Mouse (Mus musculus) kidney, adult 2 months (tissue): Measurements from ENCODE around the gene Sctr. TPM values are rescaled to one million over a fixed set of nuclear protein-coding genes. Genes with fewer than 3 reads are reported as not detected.

ENCODE experiments used
- DNase-seq: peaks from one replicate; pipeline ENCODE4 v3.0.0; 2021
- H3K27ac ChIP-seq: fragments of 200-500 bp; 2 replicates; pipeline ENCODE4 v1.5.1; 2012; ENCODE audit warnings: low read depth, low read length, control low read depth, inconsistent platforms; ENCODE audit not compliant: insufficient read depth
- H3K27me3 ChIP-seq: fragments of 200-500 bp; replicated peaks from 2 replicates; pipeline ENCODE4 v1.6.1; 2012; ENCODE audit warnings: mild to moderate bottlenecking, moderate library complexity, low read length, inconsistent platforms; ENCODE audit not compliant: control insufficient read depth, insufficient read depth
- H3K36me3 ChIP-seq: fragments of 200-500 bp; 2 replicates; pipeline ENCODE4 v1.6.1; 2012; ENCODE audit warnings: mild to moderate bottlenecking, moderate library complexity, low read length, inconsistent platforms; ENCODE audit not compliant: control insufficient read depth, insufficient read depth
- H3K4me1 ChIP-seq: fragments of 200-500 bp; 2 replicates; pipeline ENCODE4 v1.6.1; 2011; ENCODE audit warnings: low read length; ENCODE audit not compliant: control insufficient read depth, insufficient read depth
- H3K4me3 ChIP-seq: fragments of 200-500 bp; 2 replicates; pipeline ENCODE4 v1.5.1; 2011; ENCODE audit warnings: mild to moderate bottlenecking, low read depth, low read length, control low read depth; ENCODE audit not compliant: insufficient read depth
- CTCF ChIP-seq: fragments of 200-500 bp; conservative IDR thresholded peaks from 2 replicates; pipeline ENCODE4 v1.5.1; 2011; ENCODE audit warnings: low read depth, mild to moderate bottlenecking, control low read depth, low read length, moderate library complexity, mixed read lengths; ENCODE audit not compliant: insufficient read depth, insufficient read length
- POLR2A ChIP-seq: fragments of 200-500 bp; IDR thresholded peaks from one replicate; pipeline ENCODE4 v1.6.1; 2011; ENCODE audit warnings: low read depth, low read length, control low read depth
- WGBS: fragments of 180-500 bp; shearing (Covaris S2); methylation state at CpG from one replicate; pipeline ENCODE4 v1.1.7; 2018; 5-methylcytosine and 5-hydroxymethylcytosine counted together
- polyA plus RNA-seq: library from polyadenylated mRNA; depleted of rRNA; stranded (reverse); fragments of >200 nt; gene quantifications from 2 replicates; pipeline ENCODE4 v1.2.3, GENCODE M21; 2012

Gene Sctr
- polyA plus RNA-seq, 1 experiment: 1.4 TPM

DNA sequence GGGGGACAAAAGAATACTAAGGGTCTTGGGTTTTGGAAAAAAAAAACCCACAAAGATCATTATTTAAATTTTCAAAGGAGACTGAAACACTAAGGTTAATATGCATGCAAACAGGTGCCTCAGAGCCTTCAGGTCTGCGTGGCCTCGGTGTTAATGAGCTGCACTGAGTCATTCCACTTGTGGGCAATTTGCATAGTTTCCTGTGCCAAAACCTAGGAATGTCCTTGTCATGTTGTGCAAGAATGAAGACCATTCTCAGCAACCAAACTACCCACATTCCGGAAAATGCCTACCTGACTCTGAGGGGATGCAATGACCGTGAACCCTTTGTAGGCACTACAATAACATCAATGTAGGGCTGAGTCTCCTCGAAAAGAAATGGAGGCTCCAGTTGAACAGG is 20.1 kb upstream of the Sctr start:
- Histone ChIP-seq H3K4me1 (0 out of 2 replicates have a peak, but pooled peaks cover 2% of the 10 kb centered on the region), H3K36me3 (no peaks in the 10 kb centered on the region), H3K27me3 (no peaks in the 10 kb centered on the region), H3K4me3 (no peak overlapping the region), H3K27ac (no peak overlapping the region)
- TF ChIP-seq CTCF (no peak), POLR2A (no peak)
- 65% methylated on average over 5 of the region's 5 CpGs for WGBS
- DNase-seq: peak; percentile 57

DNA sequence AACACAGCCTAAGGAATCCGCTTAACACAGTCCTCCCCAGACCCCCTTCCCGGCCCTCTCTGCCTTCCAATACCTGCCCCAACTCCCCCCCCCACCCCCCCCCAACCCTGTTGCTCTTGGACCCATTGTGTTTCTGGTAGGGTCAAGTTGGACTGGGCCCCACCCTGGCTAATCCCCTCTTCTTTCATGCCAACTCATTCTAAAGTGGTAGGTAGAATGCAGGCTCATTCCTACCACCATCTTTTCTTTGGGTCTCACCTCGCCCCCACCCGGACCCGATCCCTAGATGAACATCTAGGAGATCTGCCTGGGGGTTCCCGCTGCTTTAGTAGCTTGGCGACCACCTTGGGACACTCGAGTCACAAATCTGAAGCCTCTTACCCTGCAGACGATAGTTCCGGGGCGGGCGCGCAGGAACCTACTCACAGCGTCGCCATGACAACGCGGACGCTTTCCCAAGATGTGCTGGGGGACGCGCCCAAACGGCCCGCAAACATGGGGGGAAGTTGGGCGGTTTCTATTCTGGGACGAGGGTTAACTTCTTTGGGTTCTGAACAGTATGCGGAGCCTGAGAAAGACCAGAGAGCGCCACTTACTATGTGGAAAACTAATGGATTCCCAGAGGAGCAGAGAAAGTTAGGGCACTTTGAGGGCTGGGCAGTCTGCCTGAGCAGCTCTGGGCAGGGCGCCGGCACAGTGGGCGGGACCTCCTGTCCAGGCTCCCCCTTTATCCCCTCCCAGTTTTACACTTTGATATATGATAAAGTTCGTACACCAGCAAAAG is 9.7 kb upstream of the Sctr start, which contains the start of gene Cfap221:
Gene Cfap221, minus strand, starts transcription at position 437 of the 784 bp plus-strand sequence.
- Histone ChIP-seq H3K4me3 (peak within 1 kb of the TSS; percentile 61), H3K4me1 (peaks cover 4% of the 10 kb centered on the region; the same call in 1 of the 2 replicates), H3K36me3 (no peaks in the 10 kb centered on the region), H3K27ac (no peak within 1 kb of the TSS), H3K27me3 (no peaks in the 10 kb centered on the region)
- WGBS: 8% methylated on average over 30 of the region's 30 CpGs
- TF ChIP-seq POLR2A (no peak), CTCF (no peak)
- DNase-seq: peak; percentile 75

DNA sequence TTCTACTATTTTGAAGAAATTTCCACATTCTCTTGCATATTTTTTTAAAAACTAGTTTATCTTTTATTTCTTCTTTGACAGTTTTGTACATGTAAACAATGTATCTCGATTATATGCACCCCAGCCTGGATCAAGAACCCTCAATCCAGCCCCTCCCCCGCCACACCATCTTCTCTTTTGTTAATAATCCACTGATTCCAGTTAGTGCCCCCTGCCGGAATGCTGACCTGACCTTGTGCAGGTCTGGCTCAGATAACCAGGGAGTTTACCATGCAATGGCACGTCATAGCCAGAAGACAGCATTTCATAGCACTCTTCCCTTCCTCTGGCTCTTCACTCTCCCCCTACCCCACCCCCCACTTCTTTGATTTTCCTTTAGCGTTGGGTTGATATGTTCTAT is 9.1 kb upstream of the Sctr start:
- Histone ChIP-seq H3K27me3 (no peaks in the 10 kb centered on the region), H3K4me3 (no peak overlapping the region), H3K27ac (no peak overlapping the region), H3K36me3 (no peaks in the 10 kb centered on the region), H3K4me1 (peaks cover 4% of the 10 kb centered on the region; the same call in 1 of the 2 replicates)
- TF ChIP-seq POLR2A (no peak), CTCF (peak; percentile 45)
- DNase-seq: peak; percentile 81
- WGBS: 27% methylated on average over 5 of the region's 5 CpGs

DNA sequence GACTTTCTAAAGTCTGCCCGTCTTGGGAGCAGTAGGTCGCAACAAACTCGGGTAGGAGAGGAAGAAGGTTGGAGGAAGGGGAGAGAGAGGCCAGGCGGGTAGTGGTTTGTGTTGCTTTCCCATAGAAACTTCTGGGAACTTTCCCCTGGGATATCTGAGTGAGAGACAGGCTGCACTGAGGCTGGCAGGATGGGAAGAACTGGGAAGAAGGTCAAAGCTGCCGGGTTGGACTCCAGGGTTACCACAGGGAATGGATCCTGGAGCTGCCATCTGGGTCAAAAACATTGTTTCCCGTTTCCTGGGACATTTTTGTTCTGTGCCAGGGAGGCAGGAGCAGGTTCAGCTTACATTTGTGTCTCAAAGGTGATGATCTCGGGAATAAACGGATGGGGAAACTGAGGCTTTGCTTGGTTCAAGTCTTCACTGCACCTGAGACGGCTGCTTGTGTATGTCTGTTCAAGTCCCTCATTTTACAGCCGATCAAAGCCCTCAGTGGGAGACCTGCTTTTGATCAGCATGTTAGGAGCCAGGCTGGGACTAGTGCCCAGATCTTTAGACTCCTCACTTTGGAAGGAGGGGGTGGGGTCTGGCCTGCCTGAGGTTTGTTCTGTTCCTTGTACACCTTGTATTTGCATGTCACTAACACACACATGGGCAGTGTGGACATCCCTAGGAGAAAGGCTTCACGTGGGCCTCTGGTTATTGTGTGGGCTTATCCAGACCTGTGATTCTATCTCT is 1.3 kb downstream of the Sctr start:
- WGBS: 44% methylated on average over 11 of the region's 11 CpGs
- no peaks in the 10 kb centered on the region for H3K4me1 ChIP-seq
- DNase-seq: no peak
- no peak overlapping the region for H3K27ac ChIP-seq
- no peak for TF ChIP-seq POLR2A
- no peak for TF ChIP-seq CTCF
- no peaks in the 10 kb centered on the region for H3K36me3 ChIP-seq
- H3K4me3 ChIP-seq: no peak overlapping the region
- no peaks in the 10 kb centered on the region; the same call in 1 of the 2 replicates for H3K27me3 ChIP-seq

DNA sequence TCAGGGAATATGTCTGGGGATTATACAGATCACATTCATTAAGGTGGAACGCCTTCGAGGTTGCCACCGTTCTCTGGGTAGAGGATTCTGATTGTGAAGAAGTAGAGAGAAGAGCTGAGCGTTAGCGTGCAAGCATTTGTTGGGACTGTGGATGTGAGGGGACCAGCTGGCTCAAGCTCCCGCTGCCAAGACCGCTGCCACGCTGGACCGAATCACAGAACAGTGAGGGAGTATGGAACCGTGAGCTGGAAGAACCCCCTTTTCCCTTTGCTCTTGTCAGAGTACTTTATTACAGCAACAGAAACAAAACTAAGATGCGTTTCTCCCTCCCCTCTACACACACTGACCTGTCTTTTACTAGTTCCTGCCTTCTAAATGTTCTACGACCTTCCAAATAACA is 5.9 kb downstream of the Sctr start:
- no peak for DNase-seq
- Histone ChIP-seq H3K4me3 (no peak overlapping the region), H3K27me3 (no peaks in the 10 kb centered on the region), H3K4me1 (no peaks in the 10 kb centered on the region; the same call in 1 of the 2 replicates), H3K27ac (no peak overlapping the region), H3K36me3 (no peaks in the 10 kb centered on the region)
- TF ChIP-seq CTCF (no peak), POLR2A (no peak)
- 82% methylated on average over 12 of the region's 12 CpGs for WGBS

GRCm38 (mm10) chr1:120013111-120013510 is 6.4 kb downstream of the Sctr start:
- H3K4me1 ChIP-seq: no peaks in the 10 kb centered on the region; the same call in 1 of the 2 replicates
- no peaks in the 10 kb centered on the region for H3K27me3 ChIP-seq
- TF ChIP-seq CTCF: peak; percentile 72
- no peak for TF ChIP-seq POLR2A
- no peak overlapping the region for H3K4me3 ChIP-seq
- H3K36me3 ChIP-seq: no peaks in the 10 kb centered on the region
- peak; percentile 59 for DNase-seq
- no peak overlapping the region for H3K27ac ChIP-seq

GRCm38 (mm10) chr1:120016240-120016639 is 9.5 kb downstream of the Sctr start:
- Histone ChIP-seq H3K36me3 (no peaks in the 10 kb centered on the region), H3K4me3 (no peak overlapping the region), H3K4me1 (no peaks in the 10 kb centered on the region; the same call in 1 of the 2 replicates), H3K27me3 (no peaks in the 10 kb centered on the region), H3K27ac (no peak overlapping the region)
- TF ChIP-seq POLR2A (no peak), CTCF (peak; percentile 61)
- 67% methylated on average over 2 of the region's 2 CpGs for WGBS
- peak; percentile 70 for DNase-seq
